Mouse (Mus musculus): ENCODE measurements at regions not wholly inside any gene's neighbourhood (a gene's known extent, or its start where the extent isn't known, plus 50 kb on each side); places are given as distances from the start of the nearest gene placed in this dataset.
A peak's percentile ranks its signal among the peaks of the same experiment; 100 is the strongest.

DNA sequence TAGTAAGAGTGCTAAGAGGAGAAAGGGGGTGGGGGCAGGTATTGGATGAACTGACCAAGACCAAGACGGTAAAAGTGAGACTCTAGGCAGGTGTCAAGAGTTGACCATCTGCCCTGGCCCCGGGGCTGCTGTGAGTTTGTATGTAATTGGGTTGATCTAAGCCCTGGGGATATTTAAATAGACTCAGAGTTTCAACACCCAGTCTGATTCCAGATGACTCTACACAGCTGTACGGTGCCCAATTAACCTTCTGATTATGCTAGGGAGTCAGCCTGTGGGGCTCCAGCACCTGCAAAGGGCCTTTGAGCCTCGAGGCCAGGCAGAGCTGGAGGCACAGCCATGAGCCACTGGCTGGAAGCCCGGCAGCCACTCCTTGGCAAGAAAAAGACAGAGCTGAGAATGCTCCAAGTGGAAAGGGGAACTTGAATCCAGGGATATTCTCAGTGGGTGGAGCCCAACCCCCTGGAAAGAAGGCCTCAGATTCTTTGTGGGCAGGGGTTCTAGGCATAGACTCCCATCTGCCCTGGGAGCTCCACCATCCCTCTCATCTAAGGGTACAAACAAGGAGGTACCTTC lies 140.8 kb downstream of the Rybp start:
- H3K4me3 ChIP-seq (ENCODE audit: low read depth, low read length), result no peak overlapping the region
- peaks cover 18% of the 10 kb centered on the region for H3K4me1 ChIP-seq (ENCODE audit: control insufficient read depth, insufficient read depth, low read length)
- 43% methylated on average over 5 of the region's 5 CpGs for WGBS
- no peak for DNase-seq (ENCODE audit: low spot score)
- H3K36me3 ChIP-seq (ENCODE audit: control insufficient read depth, insufficient read depth, low read length), result no peaks in the 10 kb centered on the region
- no peaks in the 10 kb centered on the region; the same call in 1 of the 2 replicates for H3K27me3 ChIP-seq (ENCODE audit: control insufficient read depth, insufficient read depth, low read length)
- no peak overlapping the region for H3K27ac ChIP-seq (ENCODE audit: low read depth, low read length)
- H3K9ac ChIP-seq (ENCODE audit: low read length), result no peak overlapping the region
- H3K9me3 ChIP-seq (ENCODE audit: control insufficient read depth, low read length), result no peaks in the 10 kb centered on the region
- H3K4me2 ChIP-seq (ENCODE audit: low read depth), result no peak overlapping the region
- no peak for ATAC-seq (ENCODE audit: insufficient read depth, low FRiP score, low TSS enrichment)

DNA sequence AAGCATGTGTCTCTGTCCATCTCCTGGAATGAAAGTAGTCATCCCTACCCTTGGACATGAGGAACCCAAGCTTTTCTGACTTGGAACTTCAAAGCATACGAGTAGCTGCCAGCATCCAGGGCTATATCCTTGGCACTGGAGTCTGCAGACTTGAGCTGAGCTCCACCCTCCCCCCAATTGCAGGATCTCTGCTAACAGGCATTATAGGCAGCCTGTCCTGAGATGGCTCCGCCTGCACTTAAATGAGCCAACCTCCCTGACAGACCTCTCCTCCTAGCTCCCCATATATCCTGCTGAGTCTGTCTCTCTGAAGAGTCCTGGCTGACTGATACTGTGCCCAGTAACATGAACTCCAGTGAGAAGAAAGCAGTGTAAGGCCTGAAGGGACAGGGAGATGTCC lies 141.4 kb downstream of the Rybp start:
- Histone ChIP-seq H3K4me3 (ENCODE audit: low read depth, low read length) (no peak overlapping the region), H3K9ac (ENCODE audit: low read length) (no peak overlapping the region), H3K9me3 (ENCODE audit: control insufficient read depth, low read length) (no peaks in the 10 kb centered on the region), H3K4me1 (ENCODE audit: control insufficient read depth, insufficient read depth, low read length) (peaks cover 18% of the 10 kb centered on the region), H3K4me2 (ENCODE audit: low read depth) (no peak overlapping the region), H3K36me3 (ENCODE audit: control insufficient read depth, insufficient read depth, low read length) (no peaks in the 10 kb centered on the region), H3K27ac (ENCODE audit: low read depth, low read length) (no peak overlapping the region), H3K27me3 (ENCODE audit: control insufficient read depth, insufficient read depth, low read length) (no peaks in the 10 kb centered on the region; the same call in 1 of the 2 replicates)
- no peak for ATAC-seq (ENCODE audit: insufficient read depth, low FRiP score, low TSS enrichment)
- DNase-seq (ENCODE audit: low spot score), result no peak
- WGBS, result 50% methylated on average over 2 of the region's 2 CpGs

DNA sequence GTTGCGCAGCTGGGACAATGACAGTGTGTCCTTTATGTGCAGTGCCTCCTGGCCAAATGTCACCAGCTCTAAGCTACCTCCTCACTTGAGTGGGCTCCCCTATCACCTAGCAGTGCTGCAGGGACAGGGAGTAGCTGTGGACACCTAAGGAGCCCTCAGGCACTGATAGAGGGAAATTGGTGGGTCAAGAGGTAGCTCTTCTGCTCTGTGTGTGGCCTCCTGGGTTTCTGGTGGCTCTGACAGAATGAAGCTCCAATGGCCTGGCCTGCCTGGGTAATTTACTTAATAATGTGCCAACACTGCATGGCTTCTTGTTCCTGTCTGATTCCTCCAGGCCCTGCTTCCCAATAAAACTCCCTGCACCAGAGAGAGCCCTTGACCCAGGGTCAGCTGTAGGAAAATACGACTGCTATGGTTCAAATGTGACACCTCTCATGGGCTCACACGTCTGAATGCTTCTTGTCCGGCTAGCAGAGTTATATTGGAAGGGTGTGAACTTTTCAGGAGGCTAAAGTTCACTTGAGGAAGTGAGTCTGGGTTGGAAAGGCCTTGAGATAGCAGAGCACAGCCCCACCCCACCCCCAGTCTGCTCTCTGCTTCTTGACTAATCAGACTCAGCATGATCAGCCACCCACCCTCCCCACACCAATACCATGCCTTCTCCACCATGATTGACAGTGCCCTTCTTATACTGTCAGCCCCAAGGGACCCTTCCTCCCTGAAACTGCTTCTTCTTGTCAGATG lies 142.6 kb downstream of the Rybp start:
- no peak overlapping the region for H3K9ac ChIP-seq (ENCODE audit: low read length)
- H3K9me3 ChIP-seq (ENCODE audit: control insufficient read depth, low read length), result no peaks in the 10 kb centered on the region
- 27% methylated on average over 4 of the region's 4 CpGs for WGBS
- H3K27ac ChIP-seq (ENCODE audit: low read depth, low read length), result no peak overlapping the region
- H3K4me1 ChIP-seq (ENCODE audit: control insufficient read depth, insufficient read depth, low read length), result peaks cover 18% of the 10 kb centered on the region
- no peak overlapping the region for H3K4me3 ChIP-seq (ENCODE audit: low read depth, low read length)
- DNase-seq (ENCODE audit: low spot score) (no peak), ATAC-seq (ENCODE audit: insufficient read depth, low FRiP score, low TSS enrichment) (no peak)
- no peak overlapping the region for H3K4me2 ChIP-seq (ENCODE audit: low read depth)
- no peaks in the 10 kb centered on the region for H3K36me3 ChIP-seq (ENCODE audit: control insufficient read depth, insufficient read depth, low read length)
- no peaks in the 10 kb centered on the region for H3K27me3 ChIP-seq (ENCODE audit: control insufficient read depth, insufficient read depth, low read length)

DNA sequence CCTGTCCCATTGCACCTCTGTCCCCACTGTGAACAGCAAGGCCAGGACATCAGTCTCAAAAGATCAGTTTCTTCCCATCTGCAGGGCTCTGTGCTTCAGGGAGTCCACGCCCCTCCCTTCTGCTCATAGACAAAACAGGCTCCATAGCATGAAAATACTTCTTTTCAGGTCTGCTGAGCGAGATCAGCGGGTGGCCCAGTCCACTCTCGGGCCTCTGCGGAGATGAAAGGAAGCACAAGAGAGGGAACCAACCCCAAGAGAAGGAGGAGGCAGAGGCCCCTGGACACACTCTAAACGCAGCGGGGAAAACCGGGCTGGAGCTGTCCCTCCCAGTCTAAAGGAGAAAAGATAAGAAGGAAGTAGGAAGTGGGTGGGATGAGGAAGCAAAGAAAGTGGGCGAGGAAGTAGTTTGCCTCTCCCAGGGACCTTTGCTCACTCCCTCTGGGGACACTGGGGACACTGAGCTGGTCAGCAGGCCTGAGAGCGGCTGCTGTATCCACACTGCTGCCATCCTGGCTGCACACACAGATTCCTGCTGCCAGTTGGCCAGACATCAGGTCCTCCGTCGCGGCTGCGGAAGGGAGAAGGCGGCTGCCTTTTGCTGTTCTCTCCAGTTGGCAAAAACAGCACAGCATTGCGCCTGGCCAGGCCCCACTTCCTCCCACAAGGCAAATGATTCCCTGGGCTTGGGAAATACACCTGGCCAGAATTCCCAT lies 143.5 kb downstream of the Rybp start:
- peaks cover 18% of the 10 kb centered on the region for H3K4me1 ChIP-seq (ENCODE audit: control insufficient read depth, insufficient read depth, low read length)
- peak overlapping the region; percentile 14; the same call in 1 of the 2 replicates for H3K9ac ChIP-seq (ENCODE audit: low read length)
- WGBS, result under 1% methylated on average over 16 of the region's 16 CpGs
- peak overlapping the region; percentile 35 for H3K4me2 ChIP-seq (ENCODE audit: low read depth)
- H3K27me3 ChIP-seq (ENCODE audit: control insufficient read depth, insufficient read depth, low read length), result no peaks in the 10 kb centered on the region
- peak overlapping the region; percentile 58; the same call in 1 of the 2 replicates for H3K27ac ChIP-seq (ENCODE audit: low read depth, low read length)
- ATAC-seq (ENCODE audit: insufficient read depth, low FRiP score, low TSS enrichment) (peak; percentile 62), DNase-seq (ENCODE audit: low spot score) (peak; percentile 62)
- H3K9me3 ChIP-seq (ENCODE audit: control insufficient read depth, low read length), result no peaks in the 10 kb centered on the region
- H3K4me3 ChIP-seq (ENCODE audit: low read depth, low read length), result no peak overlapping the region
- H3K36me3 ChIP-seq (ENCODE audit: control insufficient read depth, insufficient read depth, low read length), result no peaks in the 10 kb centered on the region

- H3K27me3 ChIP-seq (ENCODE audit: control insufficient read depth, insufficient read depth, low read length), result no peaks in the 10 kb centered on the region
- no peak overlapping the region for H3K4me2 ChIP-seq (ENCODE audit: low read depth)
- H3K4me1 ChIP-seq (ENCODE audit: control insufficient read depth, insufficient read depth, low read length), result peaks cover 18% of the 10 kb centered on the region
- no peak overlapping the region for H3K27ac ChIP-seq (ENCODE audit: low read depth, low read length)
- DNase-seq (ENCODE audit: low spot score) (no peak), ATAC-seq (ENCODE audit: insufficient read depth, low FRiP score, low TSS enrichment) (no peak)
- H3K4me3 ChIP-seq (ENCODE audit: low read depth, low read length), result no peak overlapping the region
- no peaks in the 10 kb centered on the region for H3K36me3 ChIP-seq (ENCODE audit: control insufficient read depth, insufficient read depth, low read length)
- no peak overlapping the region for H3K9ac ChIP-seq (ENCODE audit: low read length)
- no peaks in the 10 kb centered on the region for H3K9me3 ChIP-seq (ENCODE audit: control insufficient read depth, low read length)
- 79% methylated on average over 5 of the region's 5 CpGs for WGBS
Observed at GRCm38 (mm10) chr6:100141225-100141624, 146.1 kb downstream of the Rybp start.

GRCm38 (mm10) chr6:100140581-100141114 lies 146.6 kb downstream of the Rybp start:
- 62% methylated on average over 6 of the region's 6 CpGs for WGBS
- no peaks in the 10 kb centered on the region for H3K27me3 ChIP-seq (ENCODE audit: control insufficient read depth, insufficient read depth, low read length)
- no peak for ATAC-seq (ENCODE audit: insufficient read depth, low FRiP score, low TSS enrichment)

DNA sequence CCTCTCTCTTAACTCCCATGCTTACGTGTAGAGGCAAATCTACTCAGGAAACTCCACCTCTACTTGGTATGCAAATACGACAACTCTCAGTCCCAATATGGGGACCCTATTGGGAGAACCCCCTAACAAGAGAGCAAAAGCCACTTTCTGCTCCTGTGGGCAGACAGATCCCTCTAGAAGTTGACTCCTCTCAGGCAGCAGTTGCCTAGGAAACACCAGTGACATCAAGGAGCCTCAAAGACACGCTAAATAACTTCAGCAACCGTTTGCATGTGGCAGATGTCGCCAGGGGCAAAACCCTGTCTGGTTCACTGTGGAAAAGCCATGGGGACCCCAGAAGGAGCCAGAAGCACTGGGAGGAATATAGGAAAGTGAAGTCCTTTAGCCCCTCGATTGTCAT lies 147.5 kb downstream of the Rybp start:
- no peaks in the 10 kb centered on the region for H3K36me3 ChIP-seq (ENCODE audit: control insufficient read depth, insufficient read depth, low read length)
- no peak overlapping the region for H3K4me2 ChIP-seq (ENCODE audit: low read depth)
- peaks cover 16% of the 10 kb centered on the region for H3K4me1 ChIP-seq (ENCODE audit: control insufficient read depth, insufficient read depth, low read length)
- DNase-seq (ENCODE audit: low spot score) (no peak), ATAC-seq (ENCODE audit: insufficient read depth, low FRiP score, low TSS enrichment) (no peak)
- no peak overlapping the region for H3K27ac ChIP-seq (ENCODE audit: low read depth, low read length)
- H3K4me3 ChIP-seq (ENCODE audit: low read depth, low read length), result no peak overlapping the region
- no peaks in the 10 kb centered on the region for H3K9me3 ChIP-seq (ENCODE audit: control insufficient read depth, low read length)
- 46% methylated on average over 6 of the region's 6 CpGs for WGBS
- no peak overlapping the region for H3K9ac ChIP-seq (ENCODE audit: low read length)
- H3K27me3 ChIP-seq (ENCODE audit: control insufficient read depth, insufficient read depth, low read length), result no peaks in the 10 kb centered on the region

More at GRCm38 (mm10) chr6:100140581-100141114, 146.6 kb downstream of the Rybp start:
- no peak overlapping the region for H3K4me2 ChIP-seq (ENCODE audit: low read depth)
- DNase-seq (ENCODE audit: low spot score), result no peak
- H3K9me3 ChIP-seq (ENCODE audit: control insufficient read depth, low read length), result no peaks in the 10 kb centered on the region
- no peak overlapping the region for H3K9ac ChIP-seq (ENCODE audit: low read length)
- no peak overlapping the region for H3K27ac ChIP-seq (ENCODE audit: low read depth, low read length)
- no peak overlapping the region for H3K4me3 ChIP-seq (ENCODE audit: low read depth, low read length)
- peaks cover 18% of the 10 kb centered on the region for H3K4me1 ChIP-seq (ENCODE audit: control insufficient read depth, insufficient read depth, low read length)
- no peaks in the 10 kb centered on the region for H3K36me3 ChIP-seq (ENCODE audit: control insufficient read depth, insufficient read depth, low read length)

DNA sequence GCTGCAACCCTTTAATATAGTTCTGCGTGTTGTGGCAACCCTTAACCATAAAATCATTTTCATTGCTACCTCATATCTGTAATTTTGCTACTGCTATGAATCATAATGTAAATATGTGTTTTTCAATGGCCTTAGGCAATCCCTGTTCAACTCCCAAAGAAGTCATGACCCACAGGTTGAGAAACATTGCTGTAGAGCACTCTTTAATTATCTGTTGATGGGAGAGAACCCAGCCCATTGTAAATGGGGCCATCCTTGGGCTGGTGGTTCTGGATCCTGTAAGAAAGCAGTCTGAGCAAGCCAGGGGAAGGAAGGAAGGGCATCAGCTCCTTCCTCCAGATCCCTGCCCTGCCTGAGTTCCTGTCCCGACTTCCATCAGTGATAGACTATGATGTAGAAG lies 148.6 kb downstream of the Rybp start:
- Histone ChIP-seq H3K9me3 (ENCODE audit: control insufficient read depth, low read length) (no peaks in the 10 kb centered on the region), H3K27ac (ENCODE audit: low read depth, low read length) (no peak overlapping the region), H3K36me3 (ENCODE audit: control insufficient read depth, insufficient read depth, low read length) (no peaks in the 10 kb centered on the region), H3K27me3 (ENCODE audit: control insufficient read depth, insufficient read depth, low read length) (no peaks in the 10 kb centered on the region), H3K4me3 (ENCODE audit: low read depth, low read length) (no peak overlapping the region), H3K4me2 (ENCODE audit: low read depth) (no peak overlapping the region), H3K4me1 (ENCODE audit: control insufficient read depth, insufficient read depth, low read length) (peaks cover 5% of the 10 kb centered on the region), H3K9ac (ENCODE audit: low read length) (no peak overlapping the region)
- 91% methylated on average over 2 of the region's 2 CpGs for WGBS
- ATAC-seq (ENCODE audit: insufficient read depth, low FRiP score, low TSS enrichment) (no peak), DNase-seq (ENCODE audit: low spot score) (no peak)

Measured in neural tube, embryonic 11.5 days (tissue).